Mouse (Mus musculus) intestine, embryonic 16.5 days (tissue): ENCODE data around the gene Lhx6. TPM values are rescaled to one million over a fixed set of nuclear protein-coding genes. Genes with fewer than 3 reads are reported as not detected.

Experiments used
- ATAC-seq: fragments of 200-750 bp; cut with Nextera tagmentation; 2 replicates; pipeline ENCODE4 v1.8.0; 2017; ENCODE audit warnings: moderate TSS enrichment, moderate library complexity
- H3K27ac ChIP-seq: fragments of 300-500 bp; sonication (generic); 2 replicates; pipeline ENCODE4 v1.5.1; 2014; ENCODE audit warnings: mild to moderate bottlenecking, low read length
- H3K27me3 ChIP-seq: fragments of 300-500 bp; sonication (generic); replicated peaks from 2 replicates; pipeline ENCODE4 v1.6.1; 2014; ENCODE audit warnings: low read length, control low read depth, mixed read lengths; ENCODE audit not compliant: control insufficient read depth, insufficient read depth
- H3K36me3 ChIP-seq: fragments of 300-500 bp; sonication (generic); 2 replicates; pipeline ENCODE4 v1.6.1; 2014; ENCODE audit warnings: low read length, control low read depth; ENCODE audit not compliant: control insufficient read depth, insufficient read depth
- H3K4me1 ChIP-seq: fragments of 300-500 bp; sonication (generic); 2 replicates; pipeline ENCODE4 v1.6.1; 2014; ENCODE audit warnings: low read length, control low read depth, mixed read lengths; ENCODE audit not compliant: control insufficient read depth, insufficient read depth
- H3K4me2 ChIP-seq: fragments of 300-500 bp; sonication (generic); 2 replicates; pipeline ENCODE4 v1.6.1; 2014; ENCODE audit warnings: low read depth, low read length, control low read depth
- H3K4me3 ChIP-seq: fragments of 300-500 bp; sonication (generic); 2 replicates; pipeline ENCODE4 v1.5.1; 2014; ENCODE audit warnings: mild to moderate bottlenecking, low read length
- H3K9ac ChIP-seq: fragments of 300-500 bp; sonication (generic); 2 replicates; pipeline ENCODE4 v1.6.1; 2014; ENCODE audit warnings: low read depth, low read length
- H3K9me3 ChIP-seq: fragments of 300-500 bp; sonication (generic); 2 replicates; pipeline ENCODE4 v1.6.1; 2016; ENCODE audit warnings: low read length, control low read depth; ENCODE audit not compliant: control insufficient read depth
- WGBS: fragments of 180-500 bp; shearing (Covaris S2); extraction: QIAGEN DNeasy Blood & Tissue Kit; methylation state at CpG from one replicate; pipeline ENCODE4 v1.1.7; 2014; 5-methylcytosine and 5-hydroxymethylcytosine counted together
- polyA plus RNA-seq: library from polyadenylated mRNA; unstranded; fragments of >200 nt; fragmentation: Nextera tagmentation; extraction: Ambion mirVana; gene quantifications from 2 replicates; pipeline ENCODE4 v1.2.1, GENCODE M21; 2015

Gene Lhx6
- polyA plus RNA-seq, 1 experiment from 2014 or later = 0.98 TPM

GRCm38 (mm10) chr2:36097129-36097815, 7.9 kb downstream of the Lhx6 start:
- peaks cover 92% of the 10 kb centered on the region for H3K27me3 ChIP-seq
- H3K9me3 ChIP-seq = no peaks in the 10 kb centered on the region
- H3K27ac ChIP-seq = no peak overlapping the region
- H3K36me3 ChIP-seq = no peaks in the 10 kb centered on the region
- H3K4me2 ChIP-seq = no peak overlapping the region
- WGBS = 7% methylated on average over 18 of the region's 18 CpGs
- peaks cover 4% of the 10 kb centered on the region; the same call in 1 of the 2 replicates for H3K4me1 ChIP-seq
- ATAC-seq = no peak
- no peak overlapping the region for H3K4me3 ChIP-seq
- H3K9ac ChIP-seq = no peak overlapping the region

GRCm38 (mm10) chr2:36093914-36094475, 11.2 kb downstream of the Lhx6 start:
- H3K4me2 ChIP-seq = 0 out of 2 replicates have a peak overlapping the region, but pooled peaks have one; percentile 5
- ATAC-seq = no peak
- no peaks in the 10 kb centered on the region for H3K9me3 ChIP-seq
- H3K27me3 ChIP-seq = peaks cover 86% of the 10 kb centered on the region
- H3K4me1 ChIP-seq = peaks cover 13% of the 10 kb centered on the region
- H3K36me3 ChIP-seq = no peaks in the 10 kb centered on the region
- H3K4me3 ChIP-seq = no peak overlapping the region; the same call in 1 of the 2 replicates
- H3K27ac ChIP-seq = no peak overlapping the region
- 8% methylated on average over 31 of the region's 31 CpGs for WGBS
- H3K9ac ChIP-seq = no peak overlapping the region

GRCm38 (mm10) chr2:36093301-36093700, 11.9 kb downstream of the Lhx6 start:
- Histone ChIP-seq H3K9ac (no peak overlapping the region), H3K27ac (no peak overlapping the region), H3K9me3 (no peaks in the 10 kb centered on the region), H3K4me3 (no peak overlapping the region), H3K27me3 (peaks cover 81% of the 10 kb centered on the region), H3K4me1 (peaks cover 13% of the 10 kb centered on the region), H3K36me3 (no peaks in the 10 kb centered on the region), H3K4me2 (no peak overlapping the region)
- WGBS = 23% methylated on average over 7 of the region's 7 CpGs
- ATAC-seq = no peak

GRCm38 (mm10) chr2:36092748-36093147, 12.5 kb downstream of the Lhx6 start:
- 6% methylated on average over 4 of the region's 4 CpGs for WGBS
- H3K27me3 ChIP-seq = peaks cover 77% of the 10 kb centered on the region
- H3K4me1 ChIP-seq = peaks cover 13% of the 10 kb centered on the region
- H3K36me3 ChIP-seq = no peaks in the 10 kb centered on the region
- no peak overlapping the region for H3K4me3 ChIP-seq
- no peak for ATAC-seq
- H3K27ac ChIP-seq = no peak overlapping the region
- no peaks in the 10 kb centered on the region for H3K9me3 ChIP-seq
- H3K4me2 ChIP-seq = no peak overlapping the region
- H3K9ac ChIP-seq = no peak overlapping the region

- Histone ChIP-seq H3K27ac (no peak overlapping the region), H3K9me3 (no peaks in the 10 kb centered on the region), H3K4me3 (peak overlapping the region; percentile 49), H3K36me3 (no peaks in the 10 kb centered on the region), H3K27me3 (peaks cover 68% of the 10 kb centered on the region), H3K9ac (no peak overlapping the region), H3K4me2 (peak overlapping the region; percentile 85), H3K4me1 (peaks cover 13% of the 10 kb centered on the region)
- ATAC-seq = peak; percentile 92
- WGBS = 3% methylated on average over 70 of the region's 70 CpGs
Measured at GRCm38 (mm10) chr2:36090853-36091741, 14.1 kb downstream of the Lhx6 start.

- Histone ChIP-seq H3K4me1 (peaks cover 13% of the 10 kb centered on the region), H3K9me3 (no peaks in the 10 kb centered on the region), H3K27me3 (peaks cover 49% of the 10 kb centered on the region), H3K27ac (no peak overlapping the region), H3K4me2 (no peak overlapping the region), H3K4me3 (no peak overlapping the region), H3K36me3 (no peaks in the 10 kb centered on the region), H3K9ac (no peak overlapping the region)
- 59% methylated on average over 3 of the region's 3 CpGs for WGBS
- ATAC-seq = no peak
Measured at GRCm38 (mm10) chr2:36089190-36089589, 16.0 kb downstream of the Lhx6 start.

- H3K9ac ChIP-seq = no peak overlapping the region
- no peak for ATAC-seq
- H3K4me1 ChIP-seq = no peaks in the 10 kb centered on the region; the same call in 1 of the 2 replicates
- WGBS = 92% methylated on average over 1 of the region's 1 CpGs
- no peak overlapping the region for H3K4me2 ChIP-seq
- no peak overlapping the region for H3K27ac ChIP-seq
- H3K36me3 ChIP-seq = no peaks in the 10 kb centered on the region
- H3K4me3 ChIP-seq = no peak overlapping the region
- H3K27me3 ChIP-seq = peaks cover 13% of the 10 kb centered on the region; the same call in 1 of the 2 replicates
- no peaks in the 10 kb centered on the region for H3K9me3 ChIP-seq
Measured at GRCm38 (mm10) chr2:36085041-36085440, 20.2 kb downstream of the Lhx6 start.

GRCm38 (mm10) chr2:36082802-36083580, 22.2 kb downstream of the Lhx6 start:
- no peaks in the 10 kb centered on the region for H3K9me3 ChIP-seq
- no peak overlapping the region for H3K9ac ChIP-seq
- no peak overlapping the region for H3K4me3 ChIP-seq
- 80% methylated on average over 9 of the region's 9 CpGs for WGBS
- no peaks in the 10 kb centered on the region; the same call in 1 of the 2 replicates for H3K4me1 ChIP-seq
- no peak overlapping the region for H3K27ac ChIP-seq
- H3K36me3 ChIP-seq = no peaks in the 10 kb centered on the region
- peaks cover 7% of the 10 kb centered on the region; the same call in 1 of the 2 replicates for H3K27me3 ChIP-seq
- no peak for ATAC-seq
- no peak overlapping the region for H3K4me2 ChIP-seq
